Mouse (Mus musculus) layer of hippocampus, adult 11-12 months (tissue): ENCODE data around the gene Adk.
"Not testable (repeated sequence)": the region's sequence is repeated elsewhere in the genome, so short reads cannot be mapped to it uniquely, and the experiment has no call there.

Experiments
- DNase-seq: peaks from one replicate; pipeline ENCODE4 v3.0.0; 2022; ENCODE audit warnings: low spot score

Gene Adk

DNA sequence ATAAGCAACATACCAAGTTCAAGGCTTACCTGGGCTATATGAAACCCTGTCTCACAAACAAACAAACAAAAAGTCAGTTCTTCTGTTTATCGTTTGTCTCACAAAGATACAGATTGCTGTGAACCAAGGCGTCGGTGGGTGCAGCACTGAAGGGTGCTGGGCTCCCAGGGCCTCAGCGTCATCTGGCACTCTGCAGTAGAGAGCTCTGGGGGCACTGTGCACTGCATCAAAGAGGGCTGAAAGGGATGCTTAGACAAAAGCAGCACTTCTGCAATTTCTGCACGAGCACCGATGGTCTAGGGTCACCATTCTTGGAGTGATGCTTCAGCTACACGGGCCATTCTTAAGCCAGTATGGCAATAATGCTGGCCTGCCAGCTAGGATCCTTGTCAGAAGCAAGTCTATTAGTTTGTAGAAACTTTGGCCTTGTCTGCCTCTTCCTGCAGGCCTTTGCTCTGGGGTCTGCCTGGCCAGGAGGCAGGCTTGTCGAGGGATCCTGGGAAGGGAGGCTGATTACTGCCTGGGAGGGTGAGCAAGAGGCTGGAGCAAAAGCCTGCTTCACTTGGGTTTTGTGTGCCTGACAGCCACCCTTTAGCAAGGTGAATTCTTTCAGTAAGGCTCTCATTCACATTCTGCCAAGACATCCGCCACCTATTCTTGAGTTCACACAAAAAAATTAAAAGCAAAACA is 436.2 kb downstream of the Adk start:
- not testable (repeated sequence) for DNase-seq

DNA sequence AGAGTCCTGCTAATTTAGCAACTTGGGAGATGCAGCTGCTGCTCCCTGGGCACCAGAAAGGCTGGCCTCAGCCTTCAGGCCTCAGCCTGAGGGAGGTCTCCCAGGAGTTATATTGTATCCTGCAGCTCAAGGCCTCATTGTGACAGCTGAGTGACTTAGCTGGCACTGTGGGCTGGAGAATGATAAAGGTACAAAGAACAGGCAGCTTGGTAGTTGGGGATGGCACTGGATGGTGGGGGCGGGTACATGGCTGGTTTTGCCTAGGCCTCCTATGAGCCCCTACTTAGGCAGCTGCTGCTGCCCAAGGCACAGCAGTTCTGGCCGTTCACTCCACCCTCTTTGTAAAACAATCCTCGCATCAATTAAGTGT is 436.7 kb downstream of the Adk start:
- DNase-seq = no peak

DNA sequence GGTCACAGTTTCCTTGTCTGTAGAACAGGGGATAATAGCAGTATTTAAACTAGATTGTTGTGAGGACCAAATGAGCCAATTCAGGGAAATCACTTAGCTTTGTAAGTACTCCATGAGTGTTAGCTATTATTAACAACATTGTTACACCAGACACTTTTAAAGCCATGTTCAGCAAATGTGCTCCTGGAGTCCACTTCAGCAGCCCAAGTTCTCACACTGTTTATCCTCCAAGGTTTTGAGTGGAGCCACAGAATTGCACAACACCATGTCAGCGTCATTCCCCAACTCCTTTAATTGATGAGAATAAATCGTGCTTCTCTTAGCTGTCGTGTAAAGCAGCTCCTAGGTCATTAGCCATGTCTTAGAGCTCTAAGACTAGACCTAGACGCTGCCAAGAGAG is 437.8 kb downstream of the Adk start:
- no peak for DNase-seq
